Mouse (Mus musculus): ENCODE results near the gene Tmem169. TPM values are rescaled to one million over a fixed set of nuclear protein-coding genes. Genes with fewer than 3 reads are reported as not detected.
"Not testable (repeated sequence)": the region's sequence is repeated elsewhere in the genome, so short reads cannot be mapped to it uniquely, and the experiment has no call there.

Gene Tmem169
- 15.9 and 18.2 TPM in 2 replicates for polyA plus RNA-seq (2012; rRNA removed)

DNA sequence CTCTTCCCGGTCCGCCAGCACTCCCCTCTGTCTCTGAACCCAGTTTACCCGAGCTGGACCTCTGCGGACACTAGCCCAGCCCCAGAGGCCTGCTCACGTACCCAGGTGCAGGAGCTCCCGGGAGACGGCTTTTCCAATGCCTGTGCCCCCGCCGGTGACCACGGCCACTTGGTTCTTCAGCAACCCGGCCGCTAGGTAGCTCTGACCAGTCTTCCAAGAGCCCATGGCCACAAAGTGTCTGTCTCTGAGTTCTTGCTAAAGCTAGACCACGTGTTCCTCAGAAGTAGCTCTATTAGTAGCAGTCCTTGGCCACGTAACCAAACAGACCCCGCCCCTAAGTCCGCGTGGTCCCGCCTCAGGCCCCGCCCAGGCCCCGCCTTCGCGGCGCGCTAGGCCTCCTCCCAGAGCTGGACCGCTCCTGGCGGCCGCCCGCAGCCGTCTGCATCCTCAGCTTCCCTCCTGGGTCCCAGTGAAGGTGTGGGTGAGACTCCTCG, at the start of gene Tmem169, which contains the start of gene Pecr:
Gene Tmem169, plus strand, starts transcription at position 378 of the 494 bp plus-strand sequence.
Gene Pecr, minus strand, starts transcription at position 323 of the 494 bp plus-strand sequence.
- peak within 1 kb of the TSS; percentile 70 for H3K4me3 ChIP-seq (ENCODE audit: insufficient read depth, low read length)
- H3K27ac ChIP-seq (ENCODE audit: insufficient read depth, low read length) = no peak within 1 kb of the TSS
- no peak for TF ChIP-seq CTCF (IDR thresholded peaks at IDR 0.05; ENCODE audit: extremely low read depth, insufficient read depth, low read length)
- TF ChIP-seq POLR2A (IDR thresholded peaks at IDR 0.05; ENCODE audit: extremely low read depth, insufficient read depth, low read length) = peak; percentile 88
- H3K4me1 ChIP-seq (ENCODE audit: control insufficient read depth, insufficient read depth, low read length) = peaks cover 2% of the 10 kb centered on the region; the same call in 1 of the 2 replicates

DNA sequence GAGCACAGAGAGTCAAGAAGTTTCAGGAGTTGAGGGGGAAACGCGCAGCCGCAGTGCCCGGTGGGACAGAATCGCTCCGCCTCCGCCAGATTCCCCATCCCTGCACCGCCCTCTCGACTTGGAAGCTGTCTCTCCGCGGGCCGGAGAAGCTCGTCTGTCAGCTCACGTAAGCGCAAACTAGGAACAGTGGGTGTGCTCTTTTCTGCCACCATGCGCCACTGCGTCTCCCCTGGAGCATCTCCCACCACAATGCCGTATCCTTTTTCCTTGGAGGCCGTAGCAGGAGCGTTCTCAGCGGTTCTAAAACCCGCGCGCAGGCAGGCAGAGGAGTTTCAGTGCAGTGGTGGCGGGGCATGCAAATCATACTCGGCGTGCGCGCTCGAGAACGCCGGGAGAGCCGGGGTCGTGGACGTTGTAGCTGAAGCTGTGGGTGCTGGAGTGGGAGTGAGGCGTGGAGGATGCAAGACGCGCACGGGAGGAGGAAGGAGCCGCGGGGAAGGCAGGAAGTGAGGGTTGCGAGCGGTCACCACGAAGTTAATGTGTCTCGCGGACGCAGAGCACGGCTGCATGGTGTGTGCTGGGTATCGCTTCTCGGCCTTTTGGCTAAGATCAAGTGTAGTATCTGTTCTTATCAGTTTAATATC, 47.7 kb upstream of the Tmem169 start:
- Histone ChIP-seq H3K27ac (ENCODE audit: insufficient read depth, low read length) (0 out of 2 replicates have a peak overlapping the region, but pooled peaks have one; percentile 4), H3K4me3 (ENCODE audit: insufficient read depth, low read length) (peak overlapping the region; percentile 57)
- not testable (repeated sequence) for H3K4me1 ChIP-seq (ENCODE audit: control insufficient read depth, insufficient read depth, low read length)
- TF ChIP-seq POLR2A (IDR thresholded peaks at IDR 0.05; ENCODE audit: extremely low read depth, insufficient read depth, low read length) = peak; percentile 46; the same call in 1 of the 2 replicates

- H3K4me3 ChIP-seq (ENCODE audit: insufficient read depth, low read length) = no peak overlapping the region; the same call in 1 of the 2 replicates
- no peak overlapping the region for H3K27ac ChIP-seq (ENCODE audit: insufficient read depth, low read length)
- TF ChIP-seq POLR2A (IDR thresholded peaks at IDR 0.05; ENCODE audit: extremely low read depth, insufficient read depth, low read length) (no peak), CTCF (IDR thresholded peaks at IDR 0.05; ENCODE audit: extremely low read depth, insufficient read depth, low read length) (no peak)
- H3K4me1 ChIP-seq (ENCODE audit: control insufficient read depth, insufficient read depth, low read length) = no peaks in the 10 kb centered on the region
Measured at GRCm38 (mm10) chr1:72237007-72237775, 47.0 kb upstream of the Tmem169 start.

GRCm38 (mm10) chr1:72238016-72238580, 46.1 kb upstream of the Tmem169 start:
- Histone ChIP-seq H3K4me1 (ENCODE audit: control insufficient read depth, insufficient read depth, low read length) (no peaks in the 10 kb centered on the region), H3K4me3 (ENCODE audit: insufficient read depth, low read length) (no peak overlapping the region), H3K27ac (ENCODE audit: insufficient read depth, low read length) (no peak overlapping the region)
- TF ChIP-seq POLR2A (IDR thresholded peaks at IDR 0.05; ENCODE audit: extremely low read depth, insufficient read depth, low read length) (no peak), CTCF (IDR thresholded peaks at IDR 0.05; ENCODE audit: extremely low read depth, insufficient read depth, low read length) (no peak)

- H3K4me1 ChIP-seq (ENCODE audit: control insufficient read depth, insufficient read depth, low read length); H3K27ac ChIP-seq (ENCODE audit: insufficient read depth, low read length); H3K4me3 ChIP-seq (ENCODE audit: insufficient read depth, low read length): not testable (repeated sequence)
Measured at GRCm38 (mm10) chr1:72239113-72239512, 45.1 kb upstream of the Tmem169 start.

- Histone ChIP-seq H3K4me3 (ENCODE audit: insufficient read depth, low read length) (no peak overlapping the region), H3K4me1 (ENCODE audit: control insufficient read depth, insufficient read depth, low read length) (no peaks in the 10 kb centered on the region), H3K27ac (ENCODE audit: insufficient read depth, low read length) (no peak overlapping the region)
- TF ChIP-seq CTCF (IDR thresholded peaks at IDR 0.05; ENCODE audit: extremely low read depth, insufficient read depth, low read length) (no peak), POLR2A (IDR thresholded peaks at IDR 0.05; ENCODE audit: extremely low read depth, insufficient read depth, low read length) (no peak)
Measured at GRCm38 (mm10) chr1:72242581-72243143, 41.5 kb upstream of the Tmem169 start.

- Histone ChIP-seq H3K4me3 (ENCODE audit: insufficient read depth, low read length) (peak overlapping the region; percentile 51), H3K27ac (ENCODE audit: insufficient read depth, low read length) (peak overlapping the region; percentile 97), H3K4me1 (ENCODE audit: control insufficient read depth, insufficient read depth, low read length) (no peaks in the 10 kb centered on the region)
- no peak for TF ChIP-seq CTCF (IDR thresholded peaks at IDR 0.05; ENCODE audit: extremely low read depth, insufficient read depth, low read length)
- TF ChIP-seq POLR2A (IDR thresholded peaks at IDR 0.05; ENCODE audit: extremely low read depth, insufficient read depth, low read length) = peak; percentile 98
Measured at GRCm38 (mm10) chr1:72243656-72244316, 40.4 kb upstream of the Tmem169 start.

DNA sequence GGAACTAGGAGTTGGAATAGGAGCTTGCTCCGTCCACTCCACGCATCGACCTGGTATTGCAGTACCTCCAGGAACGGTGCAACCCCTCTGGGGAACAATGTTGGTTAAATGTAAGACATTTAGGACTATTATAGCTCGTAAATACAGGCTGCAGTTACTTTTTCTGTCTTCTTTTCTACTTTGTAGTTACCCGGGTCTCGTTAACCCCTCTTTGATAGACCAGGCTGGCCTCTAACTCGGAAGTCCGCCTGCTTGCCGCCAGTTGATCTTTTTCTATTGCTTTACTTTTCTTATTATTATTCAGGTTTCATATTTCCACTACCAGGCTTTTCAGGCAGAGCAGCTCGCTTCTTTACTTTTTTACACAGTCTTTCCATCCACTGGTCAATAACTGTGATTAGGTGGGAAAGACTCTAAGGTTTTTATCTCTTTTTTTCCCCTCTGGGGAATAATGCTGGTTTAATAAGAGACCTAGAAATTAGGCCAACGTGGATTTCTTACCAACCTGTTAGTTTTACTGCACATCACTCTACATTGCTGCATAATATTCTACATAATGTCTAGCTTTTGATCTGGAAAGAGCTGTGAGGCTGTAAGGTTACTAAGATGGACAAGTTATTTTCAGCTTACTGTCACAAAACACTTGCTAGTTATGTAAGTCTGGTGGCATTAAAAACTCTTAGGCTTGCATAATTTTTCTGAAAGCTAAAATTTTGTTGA, 39.7 kb upstream of the Tmem169 start:
- Histone ChIP-seq H3K4me3 (ENCODE audit: insufficient read depth, low read length) (peak overlapping the region; percentile 51; the same call in 1 of the 2 replicates), H3K4me1 (ENCODE audit: control insufficient read depth, insufficient read depth, low read length) (no peaks in the 10 kb centered on the region), H3K27ac (ENCODE audit: insufficient read depth, low read length) (no peak overlapping the region)
- no peak for TF ChIP-seq CTCF (IDR thresholded peaks at IDR 0.05; ENCODE audit: extremely low read depth, insufficient read depth, low read length)
- TF ChIP-seq POLR2A (IDR thresholded peaks at IDR 0.05; ENCODE audit: extremely low read depth, insufficient read depth, low read length) = peak; percentile 73; the same call in 1 of the 2 replicates

- H3K4me3 ChIP-seq (ENCODE audit: insufficient read depth, low read length) = not testable (repeated sequence)
Measured at GRCm38 (mm10) chr1:72248226-72248737, 35.9 kb upstream of the Tmem169 start.

More at GRCm38 (mm10) chr1:72248226-72248737, 35.9 kb upstream of the Tmem169 start:
- not testable (repeated sequence) for H3K27ac ChIP-seq (ENCODE audit: insufficient read depth, low read length); H3K4me1 ChIP-seq (ENCODE audit: control insufficient read depth, insufficient read depth, low read length)
